Mouse (Mus musculus) forebrain, embryonic 14.5 days (tissue): ENCODE results near the gene Hoxa4. TPM values are rescaled to one million over a fixed set of nuclear protein-coding genes. Genes with fewer than 3 reads are reported as not detected.

Source experiments
- ATAC-seq: fragments of 200-750 bp; cut with Nextera tagmentation; 2 replicates; pipeline ENCODE4 v1.8.0; 2017; ENCODE audit warnings: mild to moderate bottlenecking, moderate library complexity
- DNase-seq: peaks from one replicate; pipeline ENCODE4 v3.0.0-alpha.2; 2015; ENCODE audit warnings: low spot score
- H3K27ac ChIP-seq: fragments of 300-500 bp; sonication (generic); 2 replicates; pipeline ENCODE4 v1.5.1; 2014; ENCODE audit warnings: low read depth, mild to moderate bottlenecking, control low read depth, low read length, moderate library complexity
- H3K27me3 ChIP-seq: fragments of 300-500 bp; sonication (generic); replicated peaks from 2 replicates; pipeline ENCODE4 v1.6.1; 2014; ENCODE audit warnings: low read length, control low read depth, mixed read lengths; ENCODE audit not compliant: control insufficient read depth, insufficient read depth
- H3K36me3 ChIP-seq: fragments of 300-500 bp; sonication (generic); 2 replicates; pipeline ENCODE4 v1.6.1; 2014; ENCODE audit warnings: low read length, control low read depth; ENCODE audit not compliant: control insufficient read depth, insufficient read depth
- H3K4me1 ChIP-seq: fragments of 300-500 bp; sonication (generic); 2 replicates; pipeline ENCODE4 v1.6.1; 2014; ENCODE audit warnings: antibody characterized with exemption, low read length, control low read depth; ENCODE audit not compliant: control insufficient read depth, insufficient read depth
- H3K4me2 ChIP-seq: fragments of 300-500 bp; sonication (generic); 2 replicates; pipeline ENCODE4 v1.6.1; 2014; ENCODE audit warnings: mild to moderate bottlenecking, control low read depth, low read length
- H3K4me3 ChIP-seq: fragments of 300-500 bp; sonication (generic); 2 replicates; pipeline ENCODE4 v1.5.1; 2014; ENCODE audit warnings: low read depth, low read length, control low read depth
- H3K9ac ChIP-seq: fragments of 300-500 bp; sonication (generic); 2 replicates; pipeline ENCODE4 v1.6.1; 2014; ENCODE audit warnings: mild to moderate bottlenecking, low read length, control low read depth, moderate library complexity
- H3K9me3 ChIP-seq: fragments of 300-500 bp; sonication (generic); replicated peaks from 2 replicates; pipeline ENCODE4 v1.6.1; 2016; ENCODE audit warnings: low read length, control low read depth, mixed read lengths; ENCODE audit not compliant: control insufficient read depth
- WGBS: fragments of 180-500 bp; shearing (Covaris S2); extraction: QIAGEN DNeasy Blood & Tissue Kit; methylation state at CpG from one replicate; pipeline ENCODE4 v1.1.7; 2014; 5-methylcytosine and 5-hydroxymethylcytosine counted together
- polyA plus RNA-seq: library from polyadenylated mRNA; unstranded; fragments of >200 nt; fragmentation: Nextera tagmentation; extraction: Ambion mirVana; gene quantifications from 2 replicates; pipeline ENCODE4 v1.2.1, GENCODE M21; 2014

Gene Hoxa4
- polyA plus RNA-seq, 1 experiment from 2014 or later: not detected

DNA sequence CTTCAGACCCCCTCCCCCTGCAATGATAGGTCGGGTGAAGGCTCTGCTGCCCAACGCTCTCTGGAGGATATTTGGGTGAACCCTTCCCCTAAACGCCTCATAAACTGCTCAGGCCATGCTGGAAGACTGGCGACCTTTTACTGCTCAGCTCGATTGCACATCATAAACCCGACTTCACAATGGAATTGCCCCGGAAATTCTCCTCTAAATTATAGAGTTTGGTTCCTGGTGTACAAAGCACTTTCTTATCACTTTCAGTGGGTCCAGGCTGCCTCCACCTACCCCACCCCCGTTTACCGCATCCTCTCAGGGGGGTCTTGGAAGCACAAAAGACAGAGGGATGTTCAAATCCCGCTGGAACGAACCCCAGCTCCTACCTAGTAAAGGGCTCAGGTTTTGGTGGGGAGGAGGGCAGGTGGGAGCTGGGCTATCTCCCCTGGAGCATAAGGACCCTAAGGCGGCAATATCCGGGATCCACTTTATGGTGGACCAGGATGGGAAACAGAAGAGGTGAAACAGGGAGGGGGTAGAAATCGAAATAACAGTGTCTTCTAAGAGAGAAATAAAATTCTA lies 27.2 kb upstream of the Hoxa4 start:
- peaks cover 9% of the 10 kb centered on the region for H3K4me1 ChIP-seq
- DNase-seq: no peak
- H3K27ac ChIP-seq: no peak overlapping the region
- 6% methylated on average over 14 of the region's 14 CpGs for WGBS
- no peaks in the 10 kb centered on the region for H3K9me3 ChIP-seq
- H3K27me3 ChIP-seq: peaks cover 100% of the 10 kb centered on the region
- H3K36me3 ChIP-seq: no peaks in the 10 kb centered on the region
- H3K4me2 ChIP-seq: no peak overlapping the region
- no peak overlapping the region for H3K4me3 ChIP-seq
- no peak for ATAC-seq
- no peak overlapping the region for H3K9ac ChIP-seq

DNA sequence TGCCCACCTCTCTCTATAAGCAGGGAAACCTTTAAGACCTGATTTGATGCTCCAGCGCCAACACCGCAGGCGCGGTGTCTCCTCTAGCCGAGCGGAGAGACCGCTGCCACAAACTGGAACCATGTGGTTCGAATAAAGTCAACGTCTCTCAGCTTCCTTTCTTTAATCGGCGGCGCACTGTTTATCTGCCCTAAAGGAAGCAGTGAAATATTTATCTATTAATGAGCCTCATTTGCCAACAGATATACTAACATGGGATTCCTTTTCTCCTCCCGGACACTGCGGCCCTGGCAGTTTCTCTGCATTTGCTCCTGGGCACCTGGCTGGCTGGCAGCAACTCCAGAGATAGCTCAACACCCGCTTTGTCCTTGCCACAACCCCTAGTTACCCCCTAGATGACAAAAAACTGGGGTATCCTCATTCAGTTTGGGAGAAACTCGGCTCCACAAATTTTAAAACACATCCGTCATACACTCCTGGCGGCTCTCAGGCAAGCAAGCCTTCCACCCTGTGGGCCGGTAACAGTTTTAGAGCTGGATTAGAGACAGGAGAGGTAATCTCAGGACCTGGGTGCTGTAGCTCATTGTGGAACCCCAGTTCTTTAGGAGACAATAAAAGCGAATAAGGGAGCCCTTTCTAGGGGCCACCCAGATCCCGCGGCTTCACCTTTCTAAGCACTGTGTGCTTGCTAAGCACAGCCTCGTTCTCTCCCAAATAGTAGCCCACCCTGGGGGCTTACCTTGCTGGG lies 26.5 kb upstream of the Hoxa4 start:
- Histone ChIP-seq H3K4me2 (no peak overlapping the region), H3K27me3 (peaks cover 100% of the 10 kb centered on the region), H3K27ac (no peak overlapping the region), H3K36me3 (no peaks in the 10 kb centered on the region), H3K9ac (no peak overlapping the region), H3K9me3 (no peaks in the 10 kb centered on the region), H3K4me3 (no peak overlapping the region), H3K4me1 (peaks cover 9% of the 10 kb centered on the region)
- WGBS: 2% methylated on average over 23 of the region's 23 CpGs
- ATAC-seq (no peak), DNase-seq (no peak)

DNA sequence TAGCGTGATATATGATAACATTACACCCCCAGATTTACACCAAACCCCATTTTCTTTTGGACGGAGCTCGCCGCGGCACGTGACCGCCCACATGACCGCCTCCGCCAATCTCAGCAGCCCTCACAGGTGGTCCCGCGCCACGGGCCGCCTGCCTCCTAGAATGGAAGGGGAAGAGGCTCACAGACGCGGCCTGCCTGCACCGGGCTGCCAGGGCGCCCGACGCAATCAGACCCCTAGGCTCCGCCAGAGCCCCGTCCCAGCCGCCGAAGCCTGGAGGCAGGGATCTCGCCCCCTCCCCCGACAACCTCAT lies 25.9 kb upstream of the Hoxa4 start:
- no peaks in the 10 kb centered on the region for H3K36me3 ChIP-seq
- peaks cover 9% of the 10 kb centered on the region for H3K4me1 ChIP-seq
- H3K27ac ChIP-seq: no peak overlapping the region
- no peak for DNase-seq
- under 1% methylated on average over 24 of the region's 25 CpGs for WGBS
- H3K9me3 ChIP-seq: no peaks in the 10 kb centered on the region
- ATAC-seq: peak; percentile 57
- no peak overlapping the region for H3K9ac ChIP-seq
- H3K4me3 ChIP-seq: peak overlapping the region; percentile 15
- peak overlapping the region; percentile 45 for H3K4me2 ChIP-seq
- H3K27me3 ChIP-seq: peaks cover 100% of the 10 kb centered on the region

DNA sequence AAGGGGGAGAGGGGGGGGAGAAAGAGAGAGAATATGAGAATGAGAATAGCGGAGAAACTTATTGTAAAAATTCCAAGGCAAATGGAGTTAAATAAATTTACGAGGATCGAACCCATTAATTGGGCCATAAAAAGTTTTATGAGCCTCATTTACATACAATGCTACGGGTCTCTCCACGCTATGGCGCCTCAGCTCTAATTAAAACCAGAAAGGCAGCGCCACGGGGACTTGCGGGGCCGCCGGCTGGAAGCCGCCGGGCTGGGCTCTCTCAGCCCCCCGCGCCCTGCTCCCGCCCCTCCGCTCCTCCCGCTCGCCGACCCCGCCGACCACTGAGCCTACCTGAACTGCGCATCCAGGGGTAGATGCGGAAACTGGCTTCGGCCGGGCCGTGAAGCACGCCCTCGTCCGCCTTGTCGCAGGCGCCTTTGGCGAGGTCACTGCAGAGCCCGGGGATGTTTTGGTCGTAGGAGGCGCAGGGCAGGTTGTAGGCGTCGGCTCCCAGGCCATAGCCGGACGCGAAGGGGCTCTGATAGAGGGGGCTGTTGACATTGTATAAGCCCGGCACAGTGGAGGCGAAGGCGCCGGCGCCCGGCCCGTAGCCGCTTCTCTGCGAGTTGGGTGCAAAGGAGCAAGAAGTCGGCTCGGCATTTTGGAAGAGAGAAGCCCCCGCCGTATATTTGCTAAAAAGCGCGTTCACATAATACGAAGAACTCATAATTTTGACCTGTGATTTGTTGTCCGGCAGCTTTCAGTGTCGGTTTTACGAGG lies 25.3 kb upstream of the Hoxa4 start:
- Histone ChIP-seq H3K4me1 (peaks cover 9% of the 10 kb centered on the region), H3K27me3 (peaks cover 100% of the 10 kb centered on the region), H3K27ac (no peak overlapping the region), H3K36me3 (no peaks in the 10 kb centered on the region), H3K9ac (no peak overlapping the region), H3K4me2 (peak overlapping the region; percentile 45), H3K9me3 (no peaks in the 10 kb centered on the region), H3K4me3 (peak overlapping the region; percentile 15)
- DNase-seq: no peak
- no peak for ATAC-seq
- 2% methylated on average over 60 of the region's 60 CpGs for WGBS

DNA sequence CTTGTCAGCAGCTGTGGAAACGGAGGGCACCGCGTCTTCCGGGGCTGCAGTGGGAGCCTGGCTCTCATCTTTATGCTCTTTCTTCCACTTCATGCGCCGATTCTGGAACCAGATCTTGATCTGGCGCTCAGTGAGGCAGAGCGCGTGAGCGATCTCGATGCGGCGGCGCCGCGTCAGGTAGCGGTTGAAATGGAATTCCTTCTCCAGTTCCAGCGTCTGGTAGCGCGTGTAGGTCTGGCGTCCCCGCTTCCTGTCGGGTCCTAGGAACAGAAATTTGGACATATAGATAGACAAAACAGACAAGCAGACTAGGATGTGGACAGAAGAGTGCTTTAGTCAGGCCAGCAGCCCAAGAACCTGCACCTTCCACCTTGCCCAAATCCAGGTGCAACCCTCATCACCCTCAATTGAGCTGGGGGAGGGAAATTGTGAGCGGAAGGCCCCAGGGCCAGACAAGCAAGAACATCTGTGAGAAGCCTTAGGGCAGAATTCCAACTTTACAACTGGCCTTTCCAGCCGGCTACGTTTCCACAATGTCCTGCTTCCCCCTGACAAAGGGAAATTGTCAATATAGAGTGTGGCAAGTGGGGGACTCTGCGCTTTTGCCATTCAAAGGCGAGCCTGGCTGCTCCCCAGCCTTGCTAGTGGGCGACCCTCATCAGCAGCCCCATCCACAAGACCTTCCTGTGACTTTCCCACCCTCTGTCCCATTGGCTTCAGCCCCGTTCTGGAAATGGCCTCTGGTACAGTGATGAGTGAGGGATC lies 24.4 kb upstream of the Hoxa4 start:
- no peaks in the 10 kb centered on the region for H3K36me3 ChIP-seq
- no peak overlapping the region for H3K27ac ChIP-seq
- ATAC-seq: no peak
- no peak overlapping the region for H3K4me2 ChIP-seq
- DNase-seq: no peak
- no peaks in the 10 kb centered on the region for H3K9me3 ChIP-seq
- H3K4me1 ChIP-seq: peaks cover 6% of the 10 kb centered on the region; the same call in 1 of the 2 replicates
- no peak overlapping the region for H3K9ac ChIP-seq
- H3K4me3 ChIP-seq: no peak overlapping the region
- H3K27me3 ChIP-seq: peaks cover 100% of the 10 kb centered on the region
- 2% methylated on average over 30 of the region's 30 CpGs for WGBS

DNA sequence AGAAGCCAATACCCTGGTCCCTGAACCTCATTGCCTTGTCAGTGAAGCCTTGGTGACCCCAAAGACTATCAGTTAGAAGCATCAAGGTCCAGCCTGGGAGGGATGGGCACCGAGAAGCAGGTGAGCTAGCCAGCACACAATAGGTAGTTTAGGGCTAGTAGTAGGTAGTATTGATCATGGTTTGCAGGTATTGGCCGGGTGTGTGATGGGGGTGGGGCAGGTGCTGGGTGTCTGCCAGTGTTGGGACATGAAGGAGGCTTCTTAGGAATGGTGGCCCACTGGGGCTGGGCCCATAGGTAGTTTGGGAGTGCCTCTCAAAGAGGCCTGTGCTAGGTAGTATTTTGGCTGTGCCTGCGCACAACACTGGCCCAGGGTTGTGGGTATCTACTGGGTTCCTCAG lies 23.5 kb upstream of the Hoxa4 start:
- no peaks in the 10 kb centered on the region for H3K9me3 ChIP-seq
- no peak overlapping the region for H3K4me3 ChIP-seq
- H3K27me3 ChIP-seq: peaks cover 98% of the 10 kb centered on the region
- peaks cover 6% of the 10 kb centered on the region; the same call in 1 of the 2 replicates for H3K4me1 ChIP-seq
- 12% methylated on average over 3 of the region's 3 CpGs for WGBS
- H3K4me2 ChIP-seq: no peak overlapping the region
- DNase-seq (no peak), ATAC-seq (no peak)
- no peak overlapping the region for H3K9ac ChIP-seq
- no peak overlapping the region for H3K27ac ChIP-seq
- no peaks in the 10 kb centered on the region for H3K36me3 ChIP-seq

DNA sequence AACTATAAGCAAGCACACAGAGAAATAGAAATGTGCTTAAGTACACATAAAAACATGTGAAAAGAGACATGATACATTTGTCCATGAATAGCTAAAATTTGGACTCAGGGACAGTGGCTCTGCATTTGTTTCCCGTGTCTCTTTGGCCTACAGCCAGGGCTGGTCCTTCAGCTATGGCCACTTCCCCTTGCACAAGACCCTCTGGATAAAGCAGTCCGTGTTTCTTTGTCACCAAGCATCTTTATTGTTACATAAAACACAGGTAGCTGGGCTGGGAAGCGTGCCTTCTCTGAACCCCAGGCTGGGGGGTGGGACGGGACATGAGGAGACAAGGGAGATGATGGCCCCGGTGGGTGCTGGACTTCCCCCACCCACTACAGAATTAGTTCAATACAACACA lies 22.7 kb upstream of the Hoxa4 start:
- H3K27me3 ChIP-seq: peaks cover 98% of the 10 kb centered on the region
- 9% methylated on average over 5 of the region's 5 CpGs for WGBS
- no peaks in the 10 kb centered on the region for H3K9me3 ChIP-seq
- no peak overlapping the region for H3K4me2 ChIP-seq
- DNase-seq (no peak), ATAC-seq (no peak)
- no peaks in the 10 kb centered on the region for H3K36me3 ChIP-seq
- no peak overlapping the region for H3K4me3 ChIP-seq
- H3K4me1 ChIP-seq: peaks cover 6% of the 10 kb centered on the region; the same call in 1 of the 2 replicates
- no peak overlapping the region for H3K27ac ChIP-seq
- H3K9ac ChIP-seq: no peak overlapping the region

DNA sequence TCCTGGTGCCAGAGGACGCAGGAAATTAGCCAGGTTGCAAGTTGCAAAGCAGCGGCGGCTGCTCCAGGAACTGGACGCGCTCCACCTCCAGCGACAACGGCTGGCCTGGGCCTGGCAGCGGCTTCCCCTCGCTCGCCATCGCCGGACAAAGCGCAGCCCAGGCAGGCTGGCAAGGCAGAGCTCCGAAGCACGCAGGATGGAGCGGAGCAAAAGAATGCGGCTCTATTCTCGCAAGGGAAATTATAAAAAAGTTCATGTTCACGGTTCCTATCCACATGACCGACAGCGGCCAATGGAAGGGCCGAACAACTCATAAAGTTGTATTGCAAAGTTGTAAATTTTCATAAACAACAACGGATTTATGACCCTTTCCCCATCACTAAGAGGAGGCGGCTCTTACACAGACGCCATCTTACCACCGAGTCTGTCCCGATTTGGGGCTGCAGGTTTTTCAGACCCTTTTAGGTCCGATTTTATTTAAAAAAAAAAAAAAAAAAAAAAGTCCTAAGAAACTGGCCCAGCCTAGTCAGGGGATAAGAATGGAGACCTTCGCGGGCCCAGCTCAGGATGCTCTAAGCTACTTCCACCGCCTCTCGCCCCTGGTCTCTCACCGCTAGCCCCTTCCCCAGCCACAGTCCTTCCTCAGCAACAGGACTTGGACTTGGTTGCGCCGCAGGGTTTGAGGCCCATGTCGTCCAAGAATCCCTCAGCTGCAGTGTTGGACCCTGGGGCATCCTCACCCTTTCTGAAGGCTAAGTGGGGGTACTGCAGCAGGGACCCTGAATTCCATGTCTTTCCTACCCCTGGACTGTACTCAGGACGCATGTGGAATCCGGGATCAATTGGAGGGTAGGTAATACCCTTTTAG lies 21.8 kb upstream of the Hoxa4 start, which contains the start of the genes Hoxa3 and Gm28308:
TSS of gene Hoxa3 (minus strand) at position 218 of the 868 bp plus-strand sequence.
TSS of gene Gm28308 (minus strand) at position 221 of the 868 bp plus-strand sequence.
- H3K4me2 ChIP-seq: no peak within 1 kb of the TSS
- no peak within 1 kb of the TSS for H3K27ac ChIP-seq
- ATAC-seq: no peak
- no peaks in the 10 kb centered on the region for H3K36me3 ChIP-seq
- H3K9me3 ChIP-seq: no peaks in the 10 kb centered on the region
- H3K27me3 ChIP-seq: peaks cover 98% of the 10 kb centered on the region
- H3K4me1 ChIP-seq: peaks cover 6% of the 10 kb centered on the region; the same call in 1 of the 2 replicates
- no peak within 1 kb of the TSS for H3K4me3 ChIP-seq
- WGBS: 3% methylated on average over 38 of the region's 38 CpGs
- H3K9ac ChIP-seq: no peak within 1 kb of the TSS
- no peak for DNase-seq
